Mouse (Mus musculus) heart, adult 11 months (tissue): ENCODE results near the gene Fkbp9.

ENCODE experiments used
- DNase-seq: peaks from one replicate; pipeline ENCODE4 v3.0.0; 2022

Fkbp9 gene

GRCm38 (mm10) chr6:56831697-56832406 is at the start of gene Fkbp9:
Fkbp9 (plus strand) TSS chr6:56832059.
- DNase-seq: peak; percentile 99

GRCm38 (mm10) chr6:56783561-56784272 is 48.1 kb upstream of the Fkbp9 start:
- DNase-seq: peak; percentile 13

- no peak for DNase-seq
Measured at GRCm38 (mm10) chr6:56785068-56785467, 46.8 kb upstream of the Fkbp9 start.

- peak; percentile 51 for DNase-seq
Measured at GRCm38 (mm10) chr6:56787668-56788067, 44.2 kb upstream of the Fkbp9 start.

- peak; percentile 39 for DNase-seq
Measured at GRCm38 (mm10) chr6:56789336-56789735, 42.5 kb upstream of the Fkbp9 start.

GRCm38 (mm10) chr6:56794834-56795233 is 37.0 kb upstream of the Fkbp9 start:
- peak; percentile 73 for DNase-seq

GRCm38 (mm10) chr6:56796232-56796631 is 35.6 kb upstream of the Fkbp9 start:
- no peak for DNase-seq

- peak; percentile 93 for DNase-seq
Measured at GRCm38 (mm10) chr6:56796668-56797141, 35.2 kb upstream of the Fkbp9 start.

GRCm38 (mm10) chr6:56797311-56798151 is 34.3 kb upstream of the Fkbp9 start, which contains the start of gene Kbtbd2:
Kbtbd2 (minus strand) TSS chr6:56797813.
- DNase-seq: peak; percentile 100

- DNase-seq: no peak
Measured at GRCm38 (mm10) chr6:56798152-56798465, 33.8 kb upstream of the Fkbp9 start.

GRCm38 (mm10) chr6:56805026-56805425 is 26.8 kb upstream of the Fkbp9 start:
- peak; percentile 90 for DNase-seq

GRCm38 (mm10) chr6:56806195-56806594 is 25.7 kb upstream of the Fkbp9 start:
- peak; percentile 15 for DNase-seq

- peak; percentile 86 for DNase-seq
Measured at GRCm38 (mm10) chr6:56808656-56809055, 23.2 kb upstream of the Fkbp9 start.

GRCm38 (mm10) chr6:56813332-56813731 is 18.5 kb upstream of the Fkbp9 start:
- DNase-seq: peak; percentile 80

- peak; percentile 52 for DNase-seq
Measured at GRCm38 (mm10) chr6:56818436-56819123, 13.3 kb upstream of the Fkbp9 start.

GRCm38 (mm10) chr6:56819124-56819487 is 12.8 kb upstream of the Fkbp9 start:
- DNase-seq: peak; percentile 24

GRCm38 (mm10) chr6:56825657-56826056 is 6.2 kb upstream of the Fkbp9 start:
- peak; percentile 71 for DNase-seq

- no peak for DNase-seq
Measured at GRCm38 (mm10) chr6:56832407-56832796, 543 bp downstream of the Fkbp9 start.

GRCm38 (mm10) chr6:56832830-56833229 is 971 bp downstream of the Fkbp9 start:
- peak; percentile 82 for DNase-seq

- DNase-seq: no peak
Measured at GRCm38 (mm10) chr6:56834769-56835168, 2.9 kb downstream of the Fkbp9 start.

- DNase-seq: peak; percentile 64
Measured at GRCm38 (mm10) chr6:56835532-56835931, 3.7 kb downstream of the Fkbp9 start.

GRCm38 (mm10) chr6:56837166-56837565 is 5.3 kb downstream of the Fkbp9 start:
- peak; percentile 42 for DNase-seq

- peak; percentile 66 for DNase-seq
Measured at GRCm38 (mm10) chr6:56837621-56838020, 5.8 kb downstream of the Fkbp9 start.
